Mouse (Mus musculus) large intestine, adult 2 months (tissue): ENCODE measurements around the gene Wfikkn1. TPM values are rescaled to one million over a fixed set of nuclear protein-coding genes. Genes with fewer than 3 reads are reported as not detected.

Source experiments
- DNase-seq: peaks from one replicate; pipeline ENCODE4 v3.0.0-alpha.2; 2012; ENCODE audit warnings: low read depth, low spot score
- WGBS: fragments of 180-500 bp; shearing (Covaris S2); methylation state at CpG from one replicate; pipeline ENCODE4 v1.1.7; 2018; 5-methylcytosine and 5-hydroxymethylcytosine counted together
- polyA plus RNA-seq: library from polyadenylated mRNA; depleted of rRNA; stranded (reverse); fragments of >200 nt; gene quantifications from 2 replicates; pipeline ENCODE4 v1.2.3, GENCODE M21; 2012; rRNA removed

Gene Wfikkn1
- polyA plus RNA-seq, 1 experiment: 0.78 TPM

DNA sequence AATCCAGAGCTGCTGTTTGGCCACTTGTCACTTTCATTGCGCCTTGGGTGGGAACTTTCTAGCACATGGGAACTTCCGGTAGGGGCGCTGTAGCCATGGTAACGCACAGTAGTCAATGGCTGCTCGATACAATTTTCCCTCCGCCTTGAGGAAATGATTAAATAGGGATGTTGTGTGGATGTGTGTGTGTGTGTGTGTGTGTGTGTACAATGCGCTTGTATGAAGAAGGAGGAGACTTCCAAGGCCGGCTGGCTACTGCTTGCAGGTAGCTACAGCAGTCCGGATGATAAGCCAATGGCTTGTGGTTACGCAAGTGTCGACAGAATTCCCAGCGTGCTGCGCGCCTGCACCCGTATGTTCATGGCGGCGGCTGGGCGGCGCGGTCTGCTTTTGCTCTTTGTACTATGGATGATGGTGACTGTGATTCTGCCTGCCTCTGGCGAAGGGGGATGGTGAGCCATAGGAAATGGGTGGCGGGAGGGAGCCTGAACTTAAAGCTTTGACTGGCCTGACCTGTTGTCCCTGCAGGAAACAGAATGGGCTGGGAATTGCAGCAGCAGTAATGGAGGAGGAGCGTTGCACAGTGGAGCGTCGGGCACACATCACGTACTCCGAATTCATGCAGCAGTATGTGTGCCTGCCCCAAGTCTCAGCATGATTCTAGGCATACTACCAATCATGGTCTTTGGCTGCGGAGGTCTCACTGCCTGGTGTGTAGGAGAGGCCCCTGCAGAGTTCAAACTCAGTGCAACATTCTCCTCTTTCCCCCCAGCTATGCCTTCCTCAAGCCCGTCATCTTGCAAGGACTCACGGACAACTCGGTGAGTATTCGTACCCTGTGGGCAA is 51.7 kb downstream of the Wfikkn1 start, which contains the start of gene Jmjd8:
TSS of gene Jmjd8 (plus strand) at position 156 of the 846 bp plus-strand sequence.
- no peak for DNase-seq
- WGBS: under 1% methylated on average over 32 of the region's 32 CpGs

DNA sequence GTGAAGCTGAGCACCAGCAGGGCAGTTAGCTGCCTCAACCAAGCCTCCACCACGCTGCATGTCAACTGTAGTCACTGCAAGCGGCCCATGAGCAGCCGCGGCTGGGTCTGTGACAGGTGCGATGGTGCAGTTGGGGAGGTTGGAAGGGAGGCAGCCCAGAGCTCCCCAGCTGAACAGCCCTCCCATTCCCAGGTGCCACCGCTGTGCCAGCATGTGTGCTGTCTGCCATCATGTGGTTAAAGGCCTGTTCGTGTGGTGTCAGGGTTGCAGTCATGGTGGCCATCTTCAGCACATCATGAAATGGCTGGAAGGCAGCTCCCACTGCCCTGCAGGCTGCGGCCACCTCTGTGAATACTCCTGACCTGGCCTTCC is 52.4 kb downstream of the Wfikkn1 start:
- WGBS: 79% methylated on average over 8 of the region's 8 CpGs
- DNase-seq: no peak

Other genes starting within 250 kb of the Wfikkn1 start
- 0.23 and 0.37 TPM in 2 replicates for gene Gng13, start 163.7 kb downstream of the Wfikkn1 start, polyA plus RNA-seq
- gene Chtf18, start 153.4 kb downstream of the Wfikkn1 start, polyA plus RNA-seq: 18.4 and 20.4 TPM in 2 replicates
- 22.1 and 22.9 TPM in 2 replicates for gene Rpusd1, start 153.2 kb downstream of the Wfikkn1 start, polyA plus RNA-seq
- 0.24 and 0.26 TPM in 2 replicates for gene Mslnl, start 144.8 kb downstream of the Wfikkn1 start, polyA plus RNA-seq
- 4.8 and 8.4 TPM in 2 replicates for gene Msln, start 126.5 kb downstream of the Wfikkn1 start, polyA plus RNA-seq
- gene Narfl, start 107.1 kb downstream of the Wfikkn1 start, polyA plus RNA-seq: 19.6 and 30.2 TPM in 2 replicates
- gene Haghl, start 95.2 kb downstream of the Wfikkn1 start, polyA plus RNA-seq: 24.0 and 26.6 TPM in 2 replicates
- gene Ccdc78, start 94.3 kb downstream of the Wfikkn1 start, polyA plus RNA-seq: 0.04 TPM in 1 of 2 replicates, not detected in the other
- 91.8 and 108 TPM in 2 replicates for gene Fam173a, start 88.0 kb downstream of the Wfikkn1 start, polyA plus RNA-seq
- 1.3 TPM in 1 of 2 replicates, not detected in the other for gene AC134908.4, start 85.2 kb downstream of the Wfikkn1 start, polyA plus RNA-seq
- 20.9 and 26.5 TPM in 2 replicates for gene Metrn, start 83.7 kb downstream of the Wfikkn1 start, polyA plus RNA-seq
- gene Fbxl16, start 71.8 kb downstream of the Wfikkn1 start, polyA plus RNA-seq: 1.6 and 2.1 TPM in 2 replicates
- 30.4 and 39.6 TPM in 2 replicates for gene Wdr24, start 57.2 kb downstream of the Wfikkn1 start, polyA plus RNA-seq
- gene Jmjd8, start 52.0 kb downstream of the Wfikkn1 start, polyA plus RNA-seq: 48.8 and 54.5 TPM in 2 replicates
- 155 and 157 TPM in 2 replicates for gene Stub1, start 47.5 kb downstream of the Wfikkn1 start, polyA plus RNA-seq
- 4.1 and 4.6 TPM in 2 replicates for gene Rhbdl1, start 43.6 kb downstream of the Wfikkn1 start, polyA plus RNA-seq
- gene Gm20683, start 39.1 kb downstream of the Wfikkn1 start, polyA plus RNA-seq: 22.2 and 32.3 TPM in 2 replicates
- 59.9 and 83.1 TPM in 2 replicates for gene Rhot2, start 36.0 kb downstream of the Wfikkn1 start, polyA plus RNA-seq
- gene Wdr90, start 19.4 kb downstream of the Wfikkn1 start, polyA plus RNA-seq: 18.6 and 19.8 TPM in 2 replicates
- gene Mcrip2, start 12.1 kb downstream of the Wfikkn1 start, polyA plus RNA-seq: 39.8 and 49.0 TPM in 2 replicates
- gene Mettl26, start 5.8 kb downstream of the Wfikkn1 start, polyA plus RNA-seq: 78.7 and 115 TPM in 2 replicates
- gene Rab40c, start 38.9 kb upstream of the Wfikkn1 start, polyA plus RNA-seq: 38.0 and 40.7 TPM in 2 replicates
- gene Pigq, start 64.1 kb upstream of the Wfikkn1 start, polyA plus RNA-seq: 73.7 and 90.3 TPM in 2 replicates
- gene Nhlrc4, start 64.1 kb upstream of the Wfikkn1 start, polyA plus RNA-seq: not detected in 2 replicates
- gene A930017K11Rik, start 71.7 kb upstream of the Wfikkn1 start, polyA plus RNA-seq: not detected in 2 replicates
- 26.1 and 44.5 TPM in 2 replicates for gene Capn15, start 104.9 kb upstream of the Wfikkn1 start, polyA plus RNA-seq
- 41.3 and 65.7 TPM in 2 replicates for gene Rab11fip3, start 188.7 kb upstream of the Wfikkn1 start, polyA plus RNA-seq
- gene Decr2, start 209.5 kb upstream of the Wfikkn1 start, polyA plus RNA-seq: 25.1 and 39.0 TPM in 2 replicates
- gene Nme4, start 214.7 kb upstream of the Wfikkn1 start, polyA plus RNA-seq: 14.1 and 14.5 TPM in 2 replicates
- 222 and 309 TPM in 2 replicates for gene Tmem8, start 232.4 kb upstream of the Wfikkn1 start, polyA plus RNA-seq
- 96.4 and 99.2 TPM in 2 replicates for gene Mrpl28, start 242.6 kb upstream of the Wfikkn1 start, polyA plus RNA-seq